Mouse (Mus musculus) myocyte (in vitro differentiated cells): Measurements from ENCODE around the gene Prdm4. TPM values are rescaled to one million over a fixed set of nuclear protein-coding genes. Genes with fewer than 3 reads are reported as not detected.

Source experiments
- H3K27me3 ChIP-seq: one replicate; pipeline ENCODE4 v1.6.1; 2011; ENCODE audit not compliant: control insufficient read depth, insufficient read depth, insufficient read length
- H3K36me3 ChIP-seq: one replicate; pipeline ENCODE4 v1.6.1; 2011; ENCODE audit not compliant: control insufficient read depth, insufficient read depth
- H3K4me2 ChIP-seq: one replicate; pipeline ENCODE4 v1.6.1; 2011; ENCODE audit warnings: low read depth, control low read depth
- H3K4me3 ChIP-seq: one replicate; pipeline ENCODE4 v1.5.1; 2011; ENCODE audit warnings: mild to moderate bottlenecking, control low read depth, moderate library complexity
- H3K79me2 ChIP-seq: one replicate; pipeline ENCODE4 v1.6.1; 2011; ENCODE audit not compliant: control insufficient read depth, insufficient read depth
- H3ac ChIP-seq: one replicate; pipeline ENCODE4 v1.6.1; 2011; ENCODE audit not compliant: control insufficient read depth, insufficient read length
- CEBPB ChIP-seq: IDR thresholded peaks from 2 replicates; pipeline ENCODE4 v1.6.1; 2011; ENCODE audit warnings: mild to moderate bottlenecking, moderate library complexity; ENCODE audit not compliant: poor library complexity, insufficient read depth, severe bottlenecking
- E2F4 ChIP-seq: IDR thresholded peaks from one replicate; pipeline ENCODE4 v1.6.1; 2011; ENCODE audit warnings: mild to moderate bottlenecking, control low read depth, moderate library complexity; ENCODE audit not compliant: insufficient read depth
- MAX ChIP-seq: IDR thresholded peaks from one replicate; pipeline ENCODE4 v1.6.1; 2011; ENCODE audit warnings: low read depth, mild to moderate bottlenecking, control low read depth
- MYOD1 ChIP-seq, 3 experiments: IDR thresholded peaks; one replicate each; pipeline ENCODE4 v1.6.1; 2011; ENCODE audit warnings: control low read depth in 2 of 3, low read depth in 2 of 3, mild to moderate bottlenecking in 2 of 3, moderate library complexity in 1 of 3; ENCODE audit not compliant: insufficient read length in 2 of 3, control insufficient read depth in 1 of 3
- MYOG ChIP-seq, 3 experiments: IDR thresholded peaks; one replicate each; pipeline ENCODE4 v1.6.1; 2011; ENCODE audit warnings: control low read depth in 2 of 3, low read depth in 2 of 3, mild to moderate bottlenecking in 2 of 3; ENCODE audit not compliant: insufficient read length in 2 of 3, control insufficient read depth in 1 of 3, insufficient read depth in 1 of 3
- POLR2A ChIP-seq: IDR thresholded peaks from one replicate; pipeline ENCODE4 v1.6.1; 2011; ENCODE audit warnings: low read depth, mild to moderate bottlenecking, control low read depth, moderate library complexity; ENCODE audit not compliant: insufficient read length
- POLR2AphosphoS2 ChIP-seq: IDR thresholded peaks from one replicate; pipeline ENCODE4 v1.6.1; 2011; ENCODE audit warnings: low read depth, control low read depth; ENCODE audit not compliant: insufficient read length
- REST ChIP-seq: IDR thresholded peaks from one replicate; pipeline ENCODE4 v1.6.1; 2011; ENCODE audit warnings: mild to moderate bottlenecking, control low read depth, moderate library complexity; ENCODE audit not compliant: insufficient read depth, insufficient read length
- SRF ChIP-seq: IDR thresholded peaks from one replicate; pipeline ENCODE4 v1.6.1; 2011; ENCODE audit warnings: low read depth; ENCODE audit not compliant: control insufficient read depth, insufficient read length
- TCF12 ChIP-seq: IDR thresholded peaks from one replicate; pipeline ENCODE4 v1.6.1; 2011; ENCODE audit warnings: mild to moderate bottlenecking, control low read depth; ENCODE audit not compliant: poor library complexity, insufficient read depth, severe bottlenecking
- TCF3 ChIP-seq: IDR thresholded peaks from one replicate; pipeline ENCODE4 v1.6.1; 2011; ENCODE audit warnings: low read depth, control low read depth; ENCODE audit not compliant: insufficient read length
- USF1 ChIP-seq: IDR thresholded peaks from one replicate; pipeline ENCODE4 v1.6.1; 2011; ENCODE audit warnings: low read depth, mild to moderate bottlenecking, control low read depth, moderate library complexity
- polyA plus RNA-seq: library from polyadenylated mRNA; unstranded; fragments of >200 nt; fragmentation: generic; extraction: Trizol; gene quantifications from one replicate; pipeline ENCODE4 v1.2.1, GENCODE M21; 2012; ENCODE audit warnings: missing spikeins

Prdm4 gene
- polyA plus RNA-seq, 1 experiment = 16.2 TPM

GRCm38 (mm10) chr10:85936280-85936965 lies 19.5 kb upstream of the Prdm4 start:
- H3ac ChIP-seq = no peak overlapping the region
- H3K4me2 ChIP-seq = no peak overlapping the region
- TF ChIP-seq POLR2AphosphoS2 = no peak
- TF ChIP-seq TCF3 = no peak
- TF ChIP-seq SRF = no peak
- TF ChIP-seq MAX = no peak
- TF ChIP-seq MYOD1 (IDR thresholded peaks at IDR 0.05; ENCODE audit: control insufficient read depth in 1 of 3, insufficient read length in 2 of 3, low read depth in 2 of 3) = no peak
- TF ChIP-seq CEBPB = no peak
- no peak for TF ChIP-seq MYOG (IDR thresholded peaks at IDR 0.05; ENCODE audit: control insufficient read depth in 1 of 3, insufficient read depth in 1 of 3, insufficient read length in 2 of 3, low read depth in 2 of 3)
- TF ChIP-seq TCF12 = no peak
- no peaks in the 10 kb centered on the region for H3K27me3 ChIP-seq
- no peak overlapping the region for H3K4me3 ChIP-seq
- no peaks in the 10 kb centered on the region for H3K79me2 ChIP-seq
- peaks cover 53% of the 10 kb centered on the region for H3K36me3 ChIP-seq

GRCm38 (mm10) chr10:85929962-85930361 lies 13.0 kb upstream of the Prdm4 start:
- Histone ChIP-seq H3ac (no peak overlapping the region), H3K4me2 (no peak overlapping the region), H3K79me2 (no peaks in the 10 kb centered on the region), H3K36me3 (no peaks in the 10 kb centered on the region), H3K27me3 (peaks cover 10% of the 10 kb centered on the region), H3K4me3 (no peak overlapping the region)
- no peak for TF ChIP-seq POLR2A
- TF ChIP-seq TCF12 = no peak
- no peak for TF ChIP-seq USF1
- no peak for TF ChIP-seq E2F4
- no peak for TF ChIP-seq MYOG (IDR thresholded peaks at IDR 0.05; ENCODE audit: control insufficient read depth in 1 of 3, insufficient read depth in 1 of 3, insufficient read length in 2 of 3, low read depth in 2 of 3)
- no peak for TF ChIP-seq POLR2AphosphoS2
- TF ChIP-seq CEBPB = no peak
- TF ChIP-seq TCF3 = no peak
- no peak for TF ChIP-seq MAX
- TF ChIP-seq SRF = no peak
- TF ChIP-seq REST = no peak
- TF ChIP-seq MYOD1 (IDR thresholded peaks at IDR 0.05; ENCODE audit: control insufficient read depth in 1 of 3, insufficient read length in 2 of 3, low read depth in 2 of 3) = no peak

DNA sequence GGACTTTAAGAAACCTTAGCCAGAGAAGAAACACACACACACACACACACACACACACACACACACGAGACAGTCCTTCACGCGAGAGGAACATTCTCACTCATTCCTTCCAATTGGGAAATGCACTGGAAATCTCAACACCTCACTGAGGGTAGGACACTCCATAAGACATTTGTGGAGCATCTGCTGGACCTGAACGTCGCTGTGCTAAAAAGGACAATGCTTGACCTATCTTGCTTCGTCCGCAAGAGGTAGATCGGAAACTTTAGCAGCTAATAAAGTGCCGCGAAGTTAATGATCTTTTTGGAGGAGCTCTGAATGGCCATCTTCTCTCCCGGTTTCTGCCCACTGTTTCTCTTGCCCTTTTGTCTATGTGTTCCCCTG lies 12.3 kb upstream of the Prdm4 start:
- Histone ChIP-seq H3K79me2 (no peaks in the 10 kb centered on the region), H3K36me3 (no peaks in the 10 kb centered on the region), H3K4me3 (no peak overlapping the region), H3K27me3 (peaks cover 14% of the 10 kb centered on the region), H3K4me2 (no peak overlapping the region), H3ac (no peak overlapping the region)
- no peak for TF ChIP-seq SRF
- TF ChIP-seq TCF3 = no peak
- TF ChIP-seq REST = no peak
- TF ChIP-seq MYOG (IDR thresholded peaks at IDR 0.05; ENCODE audit: control insufficient read depth in 1 of 3, insufficient read depth in 1 of 3, insufficient read length in 2 of 3, low read depth in 2 of 3) = no peak
- TF ChIP-seq POLR2AphosphoS2 = no peak
- TF ChIP-seq MAX = no peak
- TF ChIP-seq MYOD1 (IDR thresholded peaks at IDR 0.05; ENCODE audit: control insufficient read depth in 1 of 3, insufficient read length in 2 of 3, low read depth in 2 of 3) = no peak
- no peak for TF ChIP-seq E2F4

- H3K79me2 ChIP-seq = no peaks in the 10 kb centered on the region
- peaks cover 20% of the 10 kb centered on the region for H3K27me3 ChIP-seq
- no peak overlapping the region for H3ac ChIP-seq
- H3K4me2 ChIP-seq = peak overlapping the region; percentile 53
- TF ChIP-seq POLR2A = no peak
- TF ChIP-seq USF1 = no peak
- TF ChIP-seq CEBPB = no peak
- no peak for TF ChIP-seq MYOD1 (IDR thresholded peaks at IDR 0.05; ENCODE audit: control insufficient read depth in 1 of 3, insufficient read length in 2 of 3, low read depth in 2 of 3)
- TF ChIP-seq SRF = no peak
- TF ChIP-seq MYOG (IDR thresholded peaks at IDR 0.05; ENCODE audit: control insufficient read depth in 1 of 3, insufficient read depth in 1 of 3, insufficient read length in 2 of 3, low read depth in 2 of 3) = no peak
- no peak for TF ChIP-seq TCF3
- TF ChIP-seq MAX = no peak
- TF ChIP-seq REST = no peak
- TF ChIP-seq E2F4 = no peak
- no peak for TF ChIP-seq TCF12
- TF ChIP-seq POLR2AphosphoS2 = no peak
- no peak overlapping the region for H3K4me3 ChIP-seq
- no peaks in the 10 kb centered on the region for H3K36me3 ChIP-seq
Measured at GRCm38 (mm10) chr10:85928499-85929207, 11.7 kb upstream of the Prdm4 start.
